Mouse (Mus musculus): ENCODE data around the gene Eomes. TPM values are rescaled to one million over a fixed set of nuclear protein-coding genes. Genes with fewer than 3 reads are reported as not detected.

Eomes gene
- total and polyA plus RNA-seq, 2 experiments from 2014 or later: not detected

GRCm38 (mm10) chr9:118517619-118518018, 39.6 kb downstream of the Eomes start:
- H3K36me3 ChIP-seq (replicated peaks; ENCODE audit: control insufficient read depth, insufficient read depth, low read length): peaks cover 16% of the 10 kb centered on the region
- ATAC-seq (ENCODE audit: insufficient read depth, low read depth) (no peak), DNase-seq (ENCODE audit: low spot score) (no peak)
- H3K4me2 ChIP-seq (ENCODE audit: low read depth, low read length): no peak overlapping the region
- peaks cover 44% of the 10 kb centered on the region for H3K4me1 ChIP-seq (ENCODE audit: control insufficient read depth, insufficient read depth)
- 77% methylated on average over 8 of the region's 8 CpGs for WGBS
- TF ChIP-seq EP300 (IDR thresholded peaks at IDR 0.05; ENCODE audit: low read depth): no peak
- TF ChIP-seq CTCF (IDR thresholded peaks at IDR 0.05; ENCODE audit: low read depth): no peak
- H3K9ac ChIP-seq (replicated peaks; ENCODE audit: low read depth, low read length): no peak overlapping the region
- no peaks in the 10 kb centered on the region for H3K9me3 ChIP-seq (replicated peaks; ENCODE audit: control insufficient read depth, low read length)
- no peak overlapping the region for H3K27ac ChIP-seq (ENCODE audit: low read depth)
- no peak overlapping the region for H3K4me3 ChIP-seq (ENCODE audit: low read depth, low read length)
- no peaks in the 10 kb centered on the region for H3K27me3 ChIP-seq (ENCODE audit: control insufficient read depth, insufficient read depth, low read length)

GRCm38 (mm10) chr9:118519101-118519500, 41.1 kb downstream of the Eomes start:
- Histone ChIP-seq H3K36me3 (replicated peaks; ENCODE audit: control insufficient read depth, insufficient read depth, low read length) (peaks cover 26% of the 10 kb centered on the region), H3K4me3 (ENCODE audit: low read depth, low read length) (no peak overlapping the region), H3K4me2 (ENCODE audit: low read depth, low read length) (no peak overlapping the region), H3K9me3 (replicated peaks; ENCODE audit: control insufficient read depth, low read length) (no peaks in the 10 kb centered on the region), H3K27ac (ENCODE audit: low read depth) (peak overlapping the region; percentile 57), H3K4me1 (ENCODE audit: control insufficient read depth, insufficient read depth) (peaks cover 34% of the 10 kb centered on the region), H3K27me3 (ENCODE audit: control insufficient read depth, insufficient read depth, low read length) (no peaks in the 10 kb centered on the region), H3K9ac (replicated peaks; ENCODE audit: low read depth, low read length) (no peak overlapping the region)
- DNase-seq (ENCODE audit: low spot score) (no peak), ATAC-seq (ENCODE audit: insufficient read depth, low read depth) (0 out of 2 replicates have a peak, but pooled peaks have one; percentile 15)
- TF ChIP-seq EP300 (IDR thresholded peaks at IDR 0.05; ENCODE audit: low read depth) (no peak), CTCF (IDR thresholded peaks at IDR 0.05; ENCODE audit: low read depth) (no peak)
- 44% methylated on average over 8 of the region's 8 CpGs for WGBS

- Histone ChIP-seq H3K36me3 (replicated peaks; ENCODE audit: control insufficient read depth, insufficient read depth, low read length) (peaks cover 20% of the 10 kb centered on the region), H3K27me3 (ENCODE audit: control insufficient read depth, insufficient read depth, low read length) (no peaks in the 10 kb centered on the region), H3K9me3 (replicated peaks; ENCODE audit: control insufficient read depth, low read length) (no peaks in the 10 kb centered on the region), H3K4me2 (ENCODE audit: low read depth, low read length) (peak overlapping the region; percentile 26), H3K4me1 (ENCODE audit: control insufficient read depth, insufficient read depth) (peaks cover 34% of the 10 kb centered on the region), H3K4me3 (ENCODE audit: low read depth, low read length) (no peak overlapping the region), H3K9ac (replicated peaks; ENCODE audit: low read depth, low read length) (no peak overlapping the region), H3K27ac (ENCODE audit: low read depth) (peak overlapping the region; percentile 27; the same call in 1 of the 2 replicates)
- TF ChIP-seq CTCF (IDR thresholded peaks at IDR 0.05; ENCODE audit: low read depth) (no peak), EP300 (IDR thresholded peaks at IDR 0.05; ENCODE audit: low read depth) (no peak)
- DNase-seq (ENCODE audit: low spot score): peak; percentile 40
- ATAC-seq (ENCODE audit: insufficient read depth, low read depth): no peak
- 33% methylated on average over 8 of the region's 8 CpGs for WGBS
Observed at GRCm38 (mm10) chr9:118520011-118520410, 42.0 kb downstream of the Eomes start.

- Histone ChIP-seq H3K4me2 (ENCODE audit: low read depth, low read length) (no peak overlapping the region), H3K4me1 (ENCODE audit: control insufficient read depth, insufficient read depth) (peaks cover 34% of the 10 kb centered on the region), H3K4me3 (ENCODE audit: low read depth, low read length) (no peak overlapping the region), H3K27me3 (ENCODE audit: control insufficient read depth, insufficient read depth, low read length) (no peaks in the 10 kb centered on the region), H3K27ac (ENCODE audit: low read depth) (no peak overlapping the region), H3K36me3 (replicated peaks; ENCODE audit: control insufficient read depth, insufficient read depth, low read length) (peaks cover 18% of the 10 kb centered on the region), H3K9ac (replicated peaks; ENCODE audit: low read depth, low read length) (no peak overlapping the region), H3K9me3 (replicated peaks; ENCODE audit: control insufficient read depth, low read length) (no peaks in the 10 kb centered on the region)
- ATAC-seq (ENCODE audit: insufficient read depth, low read depth) (peak; percentile 39; the same call in 1 of the 2 replicates), DNase-seq (ENCODE audit: low spot score) (no peak)
- no peak for TF ChIP-seq EP300 (IDR thresholded peaks at IDR 0.05; ENCODE audit: low read depth)
- no peak for TF ChIP-seq CTCF (IDR thresholded peaks at IDR 0.05; ENCODE audit: low read depth)
- whole genome bisulfite sequencing: 32% methylated on average over 3 of the region's 3 CpGs
Observed at GRCm38 (mm10) chr9:118520858-118521257, 42.8 kb downstream of the Eomes start.

GRCm38 (mm10) chr9:118521659-118522058, 43.6 kb downstream of the Eomes start:
- Histone ChIP-seq H3K27me3 (ENCODE audit: control insufficient read depth, insufficient read depth, low read length) (no peaks in the 10 kb centered on the region), H3K36me3 (replicated peaks; ENCODE audit: control insufficient read depth, insufficient read depth, low read length) (peaks cover 26% of the 10 kb centered on the region), H3K4me2 (ENCODE audit: low read depth, low read length) (no peak overlapping the region), H3K27ac (ENCODE audit: low read depth) (no peak overlapping the region), H3K9ac (replicated peaks; ENCODE audit: low read depth, low read length) (no peak overlapping the region), H3K9me3 (replicated peaks; ENCODE audit: control insufficient read depth, low read length) (no peaks in the 10 kb centered on the region), H3K4me3 (ENCODE audit: low read depth, low read length) (no peak overlapping the region), H3K4me1 (ENCODE audit: control insufficient read depth, insufficient read depth) (peaks cover 27% of the 10 kb centered on the region)
- no peak for ATAC-seq (ENCODE audit: insufficient read depth, low read depth)
- no peak for DNase-seq (ENCODE audit: low spot score)
- TF ChIP-seq EP300 (IDR thresholded peaks at IDR 0.05; ENCODE audit: low read depth) (no peak), CTCF (IDR thresholded peaks at IDR 0.05; ENCODE audit: low read depth) (no peak)
- 70% methylated on average over 8 of the region's 8 CpGs for WGBS

GRCm38 (mm10) chr9:118523738-118524137, 45.7 kb downstream of the Eomes start:
- no peak for DNase-seq (ENCODE audit: low spot score)
- no peak overlapping the region for H3K4me3 ChIP-seq (ENCODE audit: low read depth, low read length)
- no peak overlapping the region for H3K27ac ChIP-seq (ENCODE audit: low read depth)
- peaks cover 18% of the 10 kb centered on the region for H3K4me1 ChIP-seq (ENCODE audit: control insufficient read depth, insufficient read depth)
- ATAC-seq (ENCODE audit: insufficient read depth, low read depth): no peak
- peaks cover 44% of the 10 kb centered on the region for H3K36me3 ChIP-seq (replicated peaks; ENCODE audit: control insufficient read depth, insufficient read depth, low read length)
- H3K9me3 ChIP-seq (replicated peaks; ENCODE audit: control insufficient read depth, low read length): no peaks in the 10 kb centered on the region
- 79% methylated on average over 11 of the region's 11 CpGs for WGBS
- no peak overlapping the region for H3K9ac ChIP-seq (replicated peaks; ENCODE audit: low read depth, low read length)
- TF ChIP-seq CTCF (IDR thresholded peaks at IDR 0.05; ENCODE audit: low read depth) (no peak), EP300 (IDR thresholded peaks at IDR 0.05; ENCODE audit: low read depth) (no peak)
- no peaks in the 10 kb centered on the region for H3K27me3 ChIP-seq (ENCODE audit: control insufficient read depth, insufficient read depth, low read length)
- no peak overlapping the region for H3K4me2 ChIP-seq (ENCODE audit: low read depth, low read length)
